Mouse (Mus musculus) urinary bladder, postnatal 36 days (tissue): ENCODE results near the gene Irgc1.
A peak's percentile ranks its signal among the peaks of the same experiment; 100 is the strongest.

Experiments
- DNase-seq, 2 experiments: peaks; one replicate each; pipeline ENCODE4 v3.0.0; 2022; ENCODE audit warnings: low spot score in 2 of 2, mixed read lengths in 1 of 2

Gene Irgc1

DNA sequence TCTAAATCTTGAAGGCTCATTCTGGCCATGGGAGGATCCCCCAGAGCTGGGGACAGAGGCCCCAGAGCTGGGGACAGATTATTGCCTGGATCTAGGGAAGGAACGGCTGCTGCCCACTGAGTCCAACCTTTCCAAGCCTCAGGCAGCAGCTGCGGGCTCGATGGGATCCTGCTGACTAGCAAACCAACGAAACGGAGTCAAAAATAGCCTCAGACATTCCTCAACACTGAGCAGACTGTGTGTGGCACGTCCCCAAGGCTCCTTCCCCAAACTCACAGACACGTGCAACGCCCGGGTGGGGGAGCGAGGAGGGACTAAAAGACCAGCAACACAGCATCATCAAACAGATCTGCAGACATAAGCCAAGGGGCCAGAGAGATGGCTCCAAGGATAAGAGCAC, 14.1 kb downstream of the Irgc1 start:
- no peak for DNase-seq

DNA sequence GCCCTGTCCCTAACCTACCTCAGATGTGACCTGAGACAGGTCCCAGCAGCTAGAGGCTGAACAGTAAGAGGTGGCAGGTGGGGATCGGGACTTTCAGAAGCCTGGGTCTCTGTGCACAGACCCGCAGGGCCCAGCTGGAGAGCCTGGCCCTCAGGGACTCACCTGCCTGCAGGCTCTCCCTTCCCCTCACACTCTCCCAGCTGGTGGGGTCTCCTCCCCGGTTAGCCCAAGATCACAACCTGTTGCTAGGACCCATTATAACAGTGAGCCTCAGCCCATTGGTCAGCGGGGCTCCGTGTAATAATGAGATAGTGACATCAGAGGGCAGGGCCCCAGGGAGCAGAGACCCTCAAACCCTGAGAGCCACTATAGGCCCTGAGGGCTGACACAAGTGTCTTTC, 16.8 kb downstream of the Irgc1 start:
- DNase-seq = no peak

DNA sequence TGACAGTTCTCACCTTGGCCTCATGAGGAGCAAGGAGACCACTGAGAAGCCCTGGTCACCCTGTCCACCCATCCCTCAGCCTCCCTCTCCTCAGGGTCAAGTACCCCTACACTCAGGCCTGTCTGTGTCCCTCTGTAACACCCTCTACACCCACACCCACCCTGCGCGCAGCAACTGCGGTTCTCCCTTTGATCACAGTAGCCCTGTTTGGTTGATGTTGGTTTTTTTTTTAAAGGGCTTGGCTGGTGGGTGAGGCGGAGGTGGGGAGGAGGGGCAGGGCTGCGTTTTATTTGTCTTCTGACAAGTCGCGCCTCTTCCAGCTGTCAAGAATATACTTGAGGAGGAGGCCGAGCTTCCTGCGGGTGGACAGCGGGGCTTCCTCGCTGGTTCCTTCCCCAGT, 20.4 kb downstream of the Irgc1 start:
- no peak for DNase-seq

DNA sequence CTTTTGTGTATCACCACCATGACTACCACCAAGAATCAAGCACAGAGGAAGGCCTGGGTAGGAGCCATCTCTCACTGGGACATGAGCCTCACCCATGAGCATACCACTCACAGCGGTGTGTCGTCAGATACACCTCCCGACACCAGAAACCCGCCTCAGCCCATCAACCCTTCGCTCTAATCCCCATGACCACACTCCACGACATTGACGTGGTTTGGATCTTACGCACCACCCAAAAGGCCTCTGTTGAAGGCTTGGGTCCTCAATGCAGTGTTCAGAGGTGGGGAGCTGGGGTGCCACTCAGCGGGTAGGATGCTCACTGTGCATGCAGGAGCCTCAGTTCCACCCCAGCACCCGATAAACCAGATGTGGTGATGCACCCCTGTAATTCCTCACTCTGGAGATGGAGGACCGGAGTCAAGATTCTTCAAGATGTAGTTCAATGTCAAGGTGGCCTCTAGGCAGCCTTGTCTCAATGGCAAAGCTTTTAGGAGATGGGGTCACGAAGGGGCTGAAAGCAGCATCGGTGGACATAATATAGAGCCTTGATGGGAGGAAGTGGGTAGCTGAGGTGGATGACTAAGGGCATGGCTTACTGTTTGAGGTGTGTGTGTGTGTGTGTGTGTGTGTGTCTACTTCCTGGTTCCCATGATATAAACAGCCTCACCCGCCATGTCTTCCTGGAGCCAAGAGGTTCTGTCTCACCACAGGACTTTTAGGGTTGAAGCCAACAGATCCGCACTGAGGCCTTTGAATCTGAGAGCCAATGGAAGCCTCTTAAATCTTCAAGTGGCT, 21.3 kb downstream of the Irgc1 start:
- DNase-seq = no peak

DNA sequence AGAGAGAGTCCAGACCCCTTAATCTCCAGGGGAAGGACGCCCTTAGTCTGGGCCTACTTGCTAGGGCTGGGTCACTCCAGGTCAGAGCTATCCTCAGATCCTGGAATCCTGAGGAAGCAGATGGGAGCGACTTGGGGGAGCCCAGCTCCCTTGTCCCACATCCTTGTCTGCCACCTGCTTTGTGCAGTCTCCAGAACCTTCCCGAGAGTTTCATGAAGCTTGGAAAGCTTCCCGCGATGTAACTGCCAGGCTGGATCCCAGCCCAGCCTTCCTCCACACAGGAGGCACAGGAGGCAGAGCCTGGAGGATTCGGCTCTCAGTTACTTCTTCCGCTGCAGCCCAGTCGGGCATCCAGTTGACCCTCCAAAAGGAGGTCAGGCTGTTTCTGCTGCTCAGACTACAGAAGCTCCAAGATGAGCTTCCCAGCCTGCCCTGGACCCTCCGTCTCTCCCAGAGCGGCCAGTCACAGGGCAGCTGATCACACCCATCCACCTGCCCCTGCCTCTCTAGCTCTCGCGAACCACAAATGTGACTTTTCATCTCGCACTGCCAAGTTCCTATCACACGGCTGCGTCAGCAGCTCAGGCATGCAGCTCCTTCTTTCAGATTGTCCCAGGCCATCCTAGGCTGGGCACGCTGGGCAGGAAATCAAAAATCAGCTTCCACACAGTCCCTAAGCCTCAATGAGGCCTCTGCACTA, 22.5 kb downstream of the Irgc1 start:
- DNase-seq = no peak

DNA sequence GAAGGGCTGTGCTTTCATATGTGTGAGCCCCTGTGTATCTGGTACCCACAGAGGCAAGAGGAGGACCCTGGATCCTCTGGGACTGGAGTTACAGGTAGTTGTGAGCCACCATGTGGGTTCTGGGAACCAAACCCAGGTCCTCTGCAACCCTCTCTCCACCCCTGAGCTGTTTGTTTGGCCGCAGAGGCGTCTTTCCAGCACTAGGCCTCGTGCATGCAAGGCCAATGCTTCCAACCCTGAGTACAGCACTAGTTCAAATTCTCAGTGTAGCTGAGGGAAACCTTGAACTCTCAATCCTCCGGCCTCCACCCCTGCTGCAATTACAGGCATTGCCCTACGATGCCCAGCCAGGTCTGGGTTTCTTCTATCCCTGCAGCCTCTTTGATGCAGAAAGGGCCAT, 23.4 kb downstream of the Irgc1 start:
- DNase-seq = no peak

DNA sequence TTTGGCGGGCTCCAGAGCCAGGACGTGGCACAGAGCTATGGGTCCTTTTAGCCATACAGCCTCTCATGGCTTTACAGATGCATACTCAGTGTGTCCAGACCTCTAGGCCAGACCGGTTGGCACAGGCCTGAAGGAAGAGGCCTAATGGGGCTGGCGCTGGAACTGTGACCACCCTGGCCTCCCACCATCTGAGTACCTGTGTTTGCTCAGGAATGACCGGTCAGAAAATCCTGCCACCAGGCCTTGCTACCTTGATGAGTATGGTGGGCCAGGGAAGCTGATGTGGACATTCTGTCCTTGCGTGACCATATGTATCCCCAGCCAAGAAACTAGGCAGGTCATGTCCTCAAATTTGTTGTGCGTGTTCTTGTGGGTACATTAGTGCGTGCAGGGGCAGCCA, 24.9 kb downstream of the Irgc1 start:
- DNase-seq = no peak

DNA sequence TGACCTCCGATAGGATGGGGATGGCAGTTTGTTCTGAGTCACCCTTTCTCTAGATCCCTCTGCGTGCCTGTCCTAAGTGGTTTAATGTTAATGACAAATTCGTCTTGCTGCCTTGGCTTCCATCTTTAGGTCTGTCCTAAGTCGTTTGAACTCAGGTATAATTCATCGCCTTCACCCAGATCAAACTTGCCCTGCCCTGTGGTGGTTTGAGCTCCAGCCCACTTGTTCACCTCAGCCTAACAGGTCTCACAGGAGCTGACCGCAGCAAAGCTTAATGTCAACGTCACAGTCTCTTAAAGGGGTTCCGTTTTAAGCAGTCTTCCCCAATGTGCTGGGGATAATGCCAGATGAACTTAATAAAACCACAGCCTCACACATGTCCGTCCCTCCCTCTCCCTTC, 26.2 kb downstream of the Irgc1 start:
- no peak for DNase-seq

DNA sequence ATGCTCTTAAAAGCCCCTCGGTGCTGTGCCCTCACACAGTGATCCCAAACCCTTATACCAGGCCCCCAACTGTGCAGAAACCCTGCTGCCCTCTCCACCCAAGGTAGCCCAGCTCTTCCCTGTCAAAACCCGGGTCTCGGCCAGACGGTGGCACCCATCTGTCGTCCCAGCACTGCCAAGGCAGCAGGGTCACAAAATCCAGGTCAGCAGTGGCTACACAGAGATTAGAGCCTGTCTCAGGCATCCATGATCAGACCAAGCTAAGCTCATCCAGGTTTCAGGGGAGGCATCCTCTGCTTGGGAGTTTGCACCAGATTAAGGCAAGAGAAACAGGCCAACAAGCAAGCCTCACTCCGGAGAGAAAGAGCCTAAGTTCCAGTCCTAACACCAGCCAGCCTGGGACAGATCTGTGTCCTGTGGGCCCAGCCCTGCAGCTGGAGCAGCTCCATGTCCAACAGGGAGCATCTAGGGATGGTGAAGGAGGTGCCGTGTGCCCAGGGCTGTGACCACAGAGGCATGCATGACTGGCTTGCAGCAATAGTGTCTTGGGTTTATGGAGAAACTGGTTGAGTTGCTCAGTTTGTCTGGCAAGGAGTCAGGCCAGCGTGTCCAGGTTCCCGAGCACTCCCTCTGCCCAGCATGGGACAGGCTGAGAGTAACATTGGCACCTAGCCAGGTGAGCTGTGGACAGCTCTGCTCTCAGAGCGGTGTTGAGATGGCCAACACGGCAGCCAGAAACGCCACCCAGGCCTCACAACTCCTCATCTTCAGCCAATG, 28.0 kb downstream of the Irgc1 start:
- peak in 1 of 2 experiments; percentile 27 for DNase-seq

DNA sequence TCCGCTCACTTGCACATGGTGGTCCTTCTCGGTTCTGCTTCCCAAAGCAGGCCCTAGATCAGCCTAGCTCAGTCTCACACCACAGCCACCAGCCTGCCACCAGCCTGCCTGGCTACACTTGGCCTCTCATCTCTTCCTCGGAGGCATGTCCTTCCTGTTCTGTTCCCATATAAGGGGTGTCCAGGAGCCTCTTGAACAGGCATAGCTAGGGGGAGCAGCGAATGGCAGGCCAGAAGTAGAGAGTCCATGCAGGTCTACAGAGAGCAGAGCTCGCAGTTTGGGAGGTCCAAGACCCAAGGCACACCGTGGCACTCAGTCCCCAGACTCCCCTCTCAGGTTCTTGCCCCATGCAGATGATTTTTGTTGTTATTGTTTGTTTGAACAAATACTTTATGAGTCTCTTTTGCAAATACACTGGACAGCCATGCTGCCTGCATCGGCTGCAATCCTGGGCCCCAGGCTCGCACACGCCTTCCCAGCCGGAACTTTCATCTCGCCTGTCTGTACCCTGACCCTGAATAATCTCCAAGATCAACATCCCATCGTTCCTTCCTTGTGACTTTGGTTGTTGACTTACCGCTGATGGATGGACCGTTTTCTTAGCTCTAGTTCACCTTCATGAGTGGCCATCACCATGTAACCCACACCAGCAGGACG, 28.9 kb downstream of the Irgc1 start:
- no peak for DNase-seq

DNA sequence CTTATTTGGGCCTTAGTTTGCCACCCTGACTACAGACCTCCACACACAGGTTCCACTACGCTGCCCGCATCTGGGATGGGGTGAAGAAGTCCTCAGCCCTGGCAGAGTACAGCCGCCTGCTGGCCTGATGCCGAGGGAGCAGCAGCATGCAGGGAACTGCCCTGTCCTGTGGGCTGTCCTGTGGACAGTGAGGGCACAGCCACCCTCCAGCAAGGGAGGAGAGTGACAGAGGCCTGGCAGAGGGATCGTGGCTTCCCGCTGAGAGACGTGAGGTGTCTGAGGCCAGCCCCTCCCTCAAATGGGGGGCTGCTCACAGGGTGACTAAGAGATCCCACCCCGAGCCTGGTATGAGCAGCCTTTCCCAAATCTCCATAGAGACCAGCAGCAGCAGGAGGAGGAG, 29.8 kb downstream of the Irgc1 start:
- DNase-seq = no peak

DNA sequence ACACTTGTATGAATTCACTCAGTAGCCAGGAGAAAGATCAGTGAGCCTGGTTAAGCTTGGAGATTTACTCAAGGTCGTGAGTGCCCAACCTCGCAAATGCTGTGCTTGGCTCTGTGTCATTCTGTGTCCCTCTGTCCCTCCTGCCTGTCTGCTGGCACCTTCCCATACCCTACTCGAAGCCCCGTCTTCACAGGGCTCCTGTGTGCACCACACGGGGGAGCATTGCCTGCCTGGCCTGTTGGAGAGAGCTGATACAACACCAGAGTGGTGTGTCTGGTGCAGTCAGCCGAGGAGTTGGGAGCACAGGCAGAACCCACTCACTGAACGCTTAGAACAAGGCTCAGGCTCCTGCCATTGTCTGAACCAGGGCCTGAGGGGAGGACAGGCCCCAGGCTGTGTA, 30.4 kb downstream of the Irgc1 start:
- no peak for DNase-seq

DNA sequence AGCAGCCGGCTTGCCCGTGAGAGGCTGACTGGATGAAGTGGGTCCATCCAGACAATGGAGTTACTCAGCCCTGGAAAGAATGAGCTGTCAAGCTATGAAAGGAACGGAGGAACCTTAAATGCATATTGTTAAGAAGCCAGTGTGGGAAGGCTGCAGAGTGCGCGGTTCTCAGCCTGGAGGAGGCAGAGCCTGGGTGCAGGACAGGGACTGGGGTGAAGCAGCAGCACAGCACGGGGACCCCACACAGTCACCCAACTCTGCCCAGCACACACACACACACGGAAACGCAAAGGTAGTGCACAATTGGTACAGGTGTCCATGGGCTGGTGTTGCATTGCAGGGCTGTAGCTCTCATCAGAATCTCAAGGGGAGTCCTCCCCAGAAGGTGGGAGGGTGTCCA, 32.5 kb downstream of the Irgc1 start:
- no peak for DNase-seq

DNA sequence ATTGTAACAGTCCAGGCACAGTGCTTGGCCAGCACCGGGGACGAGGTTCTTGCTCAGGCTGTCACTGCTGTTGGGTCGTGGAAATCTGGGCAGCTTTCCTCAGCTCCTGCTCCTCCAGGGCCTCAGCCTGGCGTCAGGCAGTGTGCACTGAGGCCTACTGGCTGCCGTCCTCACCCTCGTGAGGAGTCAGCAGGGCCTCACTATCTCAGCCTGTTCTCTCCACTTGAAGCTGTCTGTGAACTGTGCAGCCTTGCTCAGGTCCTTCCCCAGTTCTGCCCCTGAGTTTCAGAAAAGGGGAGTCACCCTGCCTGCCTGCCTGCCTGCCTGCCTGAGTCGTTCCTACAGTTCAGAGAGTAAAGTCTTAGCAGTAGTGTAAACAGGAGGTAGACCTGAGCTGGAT, 36.8 kb downstream of the Irgc1 start:
- DNase-seq = no peak

DNA sequence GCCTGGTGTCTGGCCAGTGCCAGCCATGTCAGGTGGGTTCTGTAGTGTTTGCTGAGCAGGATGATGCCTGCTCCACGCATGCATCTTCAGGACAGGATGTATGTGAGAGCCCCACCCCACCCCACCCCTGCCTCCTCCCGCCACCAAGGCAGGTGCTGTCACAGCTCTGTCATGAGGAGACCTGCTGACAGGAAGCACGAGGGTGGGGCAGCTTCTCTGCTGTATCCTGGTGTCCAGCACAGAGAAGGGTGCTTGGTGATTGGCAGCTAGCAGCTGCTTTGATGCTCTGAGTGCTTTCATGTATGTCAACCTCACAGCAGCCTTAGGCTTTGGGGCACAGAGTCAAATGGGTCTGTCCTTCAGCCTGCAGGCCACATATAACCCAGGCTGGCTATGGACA, 38.5 kb downstream of the Irgc1 start:
- no peak for DNase-seq

DNA sequence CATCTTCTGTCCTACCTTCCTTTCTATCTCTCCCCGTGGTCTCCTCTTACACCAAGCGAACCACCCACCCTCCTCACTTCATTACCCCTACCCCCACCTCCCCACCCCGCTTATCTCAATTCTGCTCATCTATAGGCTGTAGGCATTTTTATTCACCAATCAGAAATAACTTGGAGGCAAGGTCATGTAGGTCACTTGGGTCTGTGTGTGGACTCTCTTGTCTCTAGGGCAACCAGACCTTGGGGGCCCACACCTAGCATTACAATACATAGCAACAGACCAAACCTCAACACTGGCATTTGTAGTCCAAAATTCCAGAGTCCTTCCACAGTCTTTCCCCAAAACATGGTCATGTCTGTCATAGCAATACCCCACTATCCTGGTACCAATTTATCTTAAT, 41.3 kb downstream of the Irgc1 start:
- no peak for DNase-seq

DNA sequence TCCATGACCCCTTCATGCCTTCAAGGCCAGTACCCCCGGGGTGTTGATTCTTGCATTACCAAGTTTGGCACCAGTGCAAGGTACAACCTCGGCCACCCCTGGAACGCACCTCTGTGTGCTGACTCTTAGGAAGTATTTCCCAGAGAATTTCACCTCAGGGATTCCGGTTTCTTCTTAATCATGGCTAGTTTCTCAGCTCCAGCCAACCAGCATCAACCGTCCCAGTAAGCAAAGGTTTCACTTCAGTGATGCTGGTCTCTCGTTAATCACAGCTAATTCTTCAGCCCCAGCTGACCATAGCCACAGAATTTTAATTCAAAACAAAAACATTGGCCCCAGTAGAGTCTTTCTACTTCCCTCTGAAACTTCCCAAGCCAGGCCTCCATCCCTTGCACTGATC, 42.0 kb downstream of the Irgc1 start:
- no peak for DNase-seq

DNA sequence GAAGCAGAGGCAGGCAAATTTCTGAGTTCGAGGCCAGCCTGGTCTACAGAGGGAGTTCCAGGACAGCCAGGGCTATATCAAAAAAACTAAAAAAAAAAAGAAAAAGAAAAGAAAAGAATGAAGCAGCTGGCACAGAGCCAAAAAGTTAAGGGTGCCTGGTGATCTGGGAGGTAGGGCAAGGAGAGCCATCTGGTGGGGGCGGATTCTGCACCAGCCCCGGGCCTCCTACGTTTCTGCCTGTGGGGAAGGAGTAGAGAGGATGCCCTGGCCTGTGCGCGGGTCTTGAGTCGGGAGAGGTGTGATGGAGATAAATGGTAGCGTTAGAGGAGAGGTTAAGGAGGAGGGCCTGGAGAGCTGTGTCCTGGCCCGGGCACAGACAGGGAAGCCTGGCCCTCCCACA, 43.9 kb downstream of the Irgc1 start:
- DNase-seq = no peak

DNA sequence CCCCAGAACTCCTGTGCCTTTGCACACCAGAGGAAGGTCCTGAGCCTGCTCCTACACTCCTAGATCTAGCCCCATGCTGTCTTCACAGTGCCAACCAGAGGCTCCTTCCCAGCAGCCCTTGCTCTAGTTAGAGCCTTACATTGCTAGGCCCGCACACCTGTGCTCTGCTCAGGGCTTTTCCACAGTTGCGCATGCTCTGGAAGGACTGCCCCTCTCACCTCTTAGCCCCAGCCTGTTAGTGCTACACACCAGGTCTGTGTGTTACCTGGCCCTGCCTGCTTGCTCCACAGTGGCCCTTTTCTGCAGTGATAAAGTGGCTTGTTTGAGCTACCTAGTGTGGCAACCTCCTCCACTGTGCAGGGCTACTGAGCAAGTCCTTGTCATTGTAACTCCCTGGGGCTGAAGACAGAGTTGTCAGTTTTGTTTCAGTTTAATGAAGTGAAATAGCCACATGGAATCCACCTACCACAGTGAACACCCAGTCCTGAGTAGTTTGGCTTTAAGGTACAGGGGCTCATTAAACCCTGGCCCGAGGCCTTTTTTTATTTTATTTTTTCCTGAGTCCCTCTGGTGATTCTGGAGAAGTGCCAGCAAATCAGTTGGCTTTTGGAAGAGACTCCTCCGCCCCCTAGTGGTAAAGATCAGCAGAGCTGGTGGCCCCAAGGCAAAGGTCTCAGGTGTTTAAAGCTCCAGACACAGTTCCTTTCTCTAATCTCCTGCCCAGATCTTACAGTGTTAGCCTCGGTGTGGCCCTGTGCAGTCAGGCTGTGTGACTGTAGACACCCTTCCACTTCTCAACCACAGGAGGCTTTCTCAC, 45.4 kb downstream of the Irgc1 start:
- peak; percentile 69 to 73 for DNase-seq

DNA sequence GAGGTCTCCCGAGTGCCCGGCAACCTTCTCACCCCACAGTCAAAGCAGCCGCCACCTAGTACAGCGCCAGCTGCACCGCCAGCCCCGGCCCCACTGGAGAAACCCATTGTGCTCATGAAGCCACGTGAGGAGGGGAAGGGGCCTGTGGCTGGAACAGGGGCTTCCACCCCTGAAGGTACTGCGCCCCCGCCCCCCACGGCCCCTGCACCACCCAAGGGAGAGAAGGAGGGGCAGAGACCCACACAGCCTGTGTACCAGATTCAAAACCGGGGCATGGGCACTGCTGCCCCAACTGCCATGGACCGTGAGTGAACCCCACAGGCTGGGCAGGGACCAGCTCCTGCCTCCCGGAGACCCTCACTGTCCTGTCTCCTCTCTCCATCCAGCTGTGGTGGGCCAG, 46.4 kb downstream of the Irgc1 start:
- DNase-seq = no peak

DNA sequence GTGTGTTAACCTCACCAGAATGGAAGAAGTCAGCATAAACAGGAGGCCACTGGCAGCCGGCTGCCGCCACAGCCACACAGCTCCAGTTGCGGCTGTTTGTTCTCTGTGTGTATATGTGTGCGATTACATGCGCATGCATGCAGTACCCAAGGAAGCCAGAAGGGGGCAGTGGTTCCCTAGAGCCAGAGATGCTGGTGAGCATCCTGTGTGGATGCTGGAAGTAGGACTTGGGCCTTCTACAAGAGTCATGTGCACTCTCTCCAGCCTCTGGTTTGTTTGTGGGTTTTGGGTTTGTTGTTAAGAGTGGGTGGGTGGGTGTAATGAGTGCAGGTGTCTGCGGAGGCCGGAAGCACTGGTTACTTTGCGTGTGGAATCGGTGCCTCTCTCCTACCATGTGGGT, 49.2 kb downstream of the Irgc1 start:
- DNase-seq = no peak
